Mouse (Mus musculus) liver, embryonic 15.5 days (tissue): Measurements from ENCODE around the gene Cep41. TPM values are rescaled to one million over a fixed set of nuclear protein-coding genes. Genes with fewer than 3 reads are reported as not detected.

Source experiments
- ATAC-seq: fragments of 200-750 bp; cut with Nextera tagmentation; 2 replicates; pipeline ENCODE4 v1.8.0; 2017; ENCODE audit warnings: moderate number of reproducible peaks, mild to moderate bottlenecking, moderate library complexity; ENCODE audit not compliant: insufficient read depth
- H3K27ac ChIP-seq: fragments of 300-500 bp; sonication (generic); replicated peaks from 2 replicates; pipeline ENCODE4 v1.5.1; 2015; ENCODE audit warnings: mild to moderate bottlenecking, inconsistent platforms
- H3K27me3 ChIP-seq: fragments of 300-500 bp; sonication (generic); 2 replicates; pipeline ENCODE4 v1.6.1; 2015; ENCODE audit warnings: mild to moderate bottlenecking, inconsistent platforms
- H3K36me3 ChIP-seq: fragments of 300-500 bp; sonication (generic); replicated peaks from 2 replicates; pipeline ENCODE4 v1.6.1; 2015; ENCODE audit warnings: moderate library complexity, mild to moderate bottlenecking, inconsistent platforms
- H3K4me1 ChIP-seq: fragments of 300-500 bp; sonication (generic); replicated peaks from 2 replicates; pipeline ENCODE4 v1.6.1; 2015; ENCODE audit warnings: inconsistent platforms
- H3K4me2 ChIP-seq: fragments of 300-500 bp; sonication (generic); 2 replicates; pipeline ENCODE4 v1.6.1; 2015; ENCODE audit warnings: moderate library complexity, mild to moderate bottlenecking, inconsistent platforms
- H3K4me3 ChIP-seq: fragments of 300-500 bp; sonication (generic); replicated peaks from 2 replicates; pipeline ENCODE4 v1.5.1; 2015; ENCODE audit warnings: mild to moderate bottlenecking, inconsistent platforms
- H3K9ac ChIP-seq: fragments of 300-500 bp; sonication (generic); 2 replicates; pipeline ENCODE4 v1.6.1; 2015; ENCODE audit warnings: moderate library complexity, mild to moderate bottlenecking, inconsistent platforms
- H3K9me3 ChIP-seq: fragments of 300-500 bp; sonication (generic); replicated peaks from 2 replicates; pipeline ENCODE4 v1.6.1; 2016; ENCODE audit warnings: inconsistent platforms
- WGBS: fragments of 180-500 bp; shearing (Covaris S2); methylation state at CpG from one replicate; pipeline ENCODE4 v1.1.7; 2015; ENCODE audit warnings: mixed read lengths; ENCODE audit not compliant: insufficient replicate concordance; 5-methylcytosine and 5-hydroxymethylcytosine counted together
- microRNA counts: library from miRNA; unstranded; fragments of <30 nt; microRNA quantifications from one replicate; lab custom pipeline; 2016
- microRNA-seq: library from miRNA; unstranded; fragments of <30 nt; microRNA quantifications from one replicate; pipeline ENCODE4, GENCODE M21; 2016
- polyA plus RNA-seq: library from polyadenylated mRNA; unstranded; fragments of >200 nt; fragmentation: Nextera tagmentation; extraction: Ambion mirVana; gene quantifications from 2 replicates; pipeline ENCODE4 v1.2.1, GENCODE M21; 2015

Gene Cep41
- polyA plus RNA-seq, 1 experiment from 2014 or later, result 3.8 TPM

GRCm38 (mm10) chr6:30610710-30611109 lies 82.8 kb downstream of the Cep41 start, which contains the start of gene Cpa5:
TSS of gene Cpa5 (plus strand) at chr6:30611010.
- H3K36me3 ChIP-seq, result no peaks in the 10 kb centered on the region
- H3K4me1 ChIP-seq, result no peaks in the 10 kb centered on the region
- no peaks in the 10 kb centered on the region for H3K9me3 ChIP-seq
- no peak within 1 kb of the TSS for H3K27ac ChIP-seq
- H3K4me2 ChIP-seq, result no peak within 1 kb of the TSS
- no peak within 1 kb of the TSS for H3K4me3 ChIP-seq
- peaks cover 16% of the 10 kb centered on the region for H3K27me3 ChIP-seq
- H3K9ac ChIP-seq, result no peak within 1 kb of the TSS
- ATAC-seq, result no peak
- 78% methylated on average over 7 of the region's 7 CpGs for WGBS

- Histone ChIP-seq H3K9ac (no peak overlapping the region), H3K27me3 (no peaks in the 10 kb centered on the region), H3K36me3 (no peaks in the 10 kb centered on the region), H3K27ac (no peak overlapping the region), H3K9me3 (no peaks in the 10 kb centered on the region), H3K4me1 (no peaks in the 10 kb centered on the region), H3K4me3 (no peak overlapping the region), H3K4me2 (no peak overlapping the region)
- WGBS, result 21% methylated on average over 5 of the region's 5 CpGs
- no peak for ATAC-seq
Measured at GRCm38 (mm10) chr6:30605672-30606071, 87.9 kb downstream of the Cep41 start.

- Histone ChIP-seq H3K27ac (no peak overlapping the region), H3K27me3 (no peaks in the 10 kb centered on the region), H3K36me3 (no peaks in the 10 kb centered on the region), H3K4me1 (no peaks in the 10 kb centered on the region), H3K4me3 (no peak overlapping the region), H3K9me3 (no peaks in the 10 kb centered on the region), H3K4me2 (no peak overlapping the region), H3K9ac (no peak overlapping the region)
- ATAC-seq, result no peak
- 66% methylated on average over 4 of the region's 4 CpGs for WGBS
Measured at GRCm38 (mm10) chr6:30605111-30605510, 88.4 kb downstream of the Cep41 start.

- 63% methylated on average over 7 of the region's 7 CpGs for WGBS
- H3K36me3 ChIP-seq, result no peaks in the 10 kb centered on the region
- no peak overlapping the region for H3K4me2 ChIP-seq
- ATAC-seq, result no peak
- H3K9me3 ChIP-seq, result no peaks in the 10 kb centered on the region
- H3K4me1 ChIP-seq, result no peaks in the 10 kb centered on the region; the same call in 1 of the 2 replicates
- no peaks in the 10 kb centered on the region for H3K27me3 ChIP-seq
- H3K9ac ChIP-seq, result no peak overlapping the region
- H3K27ac ChIP-seq, result no peak overlapping the region
- H3K4me3 ChIP-seq, result no peak overlapping the region
Measured at GRCm38 (mm10) chr6:30604342-30604867, 89.1 kb downstream of the Cep41 start.

MicroRNA genes within 50 kb of the gene (microRNA counts, 519-probe panel; counts per million panel counts)
- microRNA mmu-miR-335-3p (lab: Ali Mortazavi, UCI) (3,295 counts per million, percentile 66 among the panel's probes with 10 or more counts), microRNA mmu-miR-335-5p (lab: Ali Mortazavi, UCI) (4,681 counts per million, percentile 92 among the panel's probes with 10 or more counts)

Small RNAs within 50 kb of the gene (microRNA-seq; reads per million reads assigned to microRNA genes)
- 47,552 reads per million, percentile 100 among the genes with 10 or more reads in this experiment for gene Mir335

Other genes with a start within 250 kb of the Cep41 start
- gene Tmem209, start 184.0 kb downstream of the Cep41 start, polyA plus RNA-seq, result 19.2 and 19.4 TPM in 2 replicates
- gene Ssmem1, start 183.9 kb downstream of the Cep41 start, polyA plus RNA-seq, result 0.14 and 0.21 TPM in 2 replicates
- gene Cpa2, start 152.2 kb downstream of the Cep41 start, polyA plus RNA-seq, result 1.7 and 7.5 TPM in 2 replicates
- gene Cpa4, start 125.4 kb downstream of the Cep41 start, polyA plus RNA-seq, result 0.06 TPM in 1 of 2 replicates, not detected in the other
- gene Cpa5, start 82.7 kb downstream of the Cep41 start, polyA plus RNA-seq, result 0.09 and 0.13 TPM in 2 replicates
- 1.8 and 8.5 TPM in 2 replicates for gene Cpa1, start 54.5 kb downstream of the Cep41 start, polyA plus RNA-seq
- 186 and 187 TPM in 2 replicates for gene Mest, start 29.8 kb upstream of the Cep41 start, polyA plus RNA-seq
- gene Copg2, start 203.0 kb upstream of the Cep41 start, polyA plus RNA-seq, result 6.5 and 6.7 TPM in 2 replicates
- gene Tsga13, start 221.8 kb upstream of the Cep41 start, polyA plus RNA-seq, result not detected in 2 replicates